Mouse (Mus musculus): ENCODE results near the gene Gpr108. TPM values are rescaled to one million over a fixed set of nuclear protein-coding genes. Genes with fewer than 3 reads are reported as not detected.
A peak's percentile ranks its signal among the peaks of the same experiment; 100 is the strongest.

Gpr108 gene
- polyA plus RNA-seq, 1 experiment: 29.7 TPM

GRCm38 (mm10) chr17:57261286-57261685, 13.0 kb upstream of the Gpr108 start:
- H3K27ac ChIP-seq (ENCODE audit: insufficient read depth, low read length): no peak overlapping the region
- H3K4me3 ChIP-seq (ENCODE audit: insufficient read depth, low read length): no peak overlapping the region
- TF ChIP-seq POLR2A (IDR thresholded peaks at IDR 0.05; ENCODE audit: extremely low read depth, insufficient read depth, low read length): no peak
- no peak for TF ChIP-seq CTCF (IDR thresholded peaks at IDR 0.05; ENCODE audit: extremely low read depth, insufficient read depth, low read length)
- no peaks in the 10 kb centered on the region for H3K4me1 ChIP-seq (ENCODE audit: control insufficient read depth, insufficient read depth, low read length)

GRCm38 (mm10) chr17:57260351-57260750, 12.1 kb upstream of the Gpr108 start:
- TF ChIP-seq POLR2A (IDR thresholded peaks at IDR 0.05; ENCODE audit: extremely low read depth, insufficient read depth, low read length) (no peak), CTCF (IDR thresholded peaks at IDR 0.05; ENCODE audit: extremely low read depth, insufficient read depth, low read length) (no peak)
- Histone ChIP-seq H3K27ac (ENCODE audit: insufficient read depth, low read length) (no peak overlapping the region), H3K4me3 (ENCODE audit: insufficient read depth, low read length) (no peak overlapping the region), H3K4me1 (ENCODE audit: control insufficient read depth, insufficient read depth, low read length) (no peaks in the 10 kb centered on the region)

- H3K4me1 ChIP-seq (ENCODE audit: control insufficient read depth, insufficient read depth, low read length): no peaks in the 10 kb centered on the region
- no peak for TF ChIP-seq POLR2A (IDR thresholded peaks at IDR 0.05; ENCODE audit: extremely low read depth, insufficient read depth, low read length)
- TF ChIP-seq CTCF (IDR thresholded peaks at IDR 0.05; ENCODE audit: extremely low read depth, insufficient read depth, low read length): no peak
- no peak overlapping the region for H3K27ac ChIP-seq (ENCODE audit: insufficient read depth, low read length)
- no peak overlapping the region for H3K4me3 ChIP-seq (ENCODE audit: insufficient read depth, low read length)
Measured at GRCm38 (mm10) chr17:57259742-57260141, 11.5 kb upstream of the Gpr108 start.

GRCm38 (mm10) chr17:57258191-57258590, 9.9 kb upstream of the Gpr108 start:
- H3K27ac ChIP-seq (ENCODE audit: insufficient read depth, low read length): no peak overlapping the region
- TF ChIP-seq POLR2A (IDR thresholded peaks at IDR 0.05; ENCODE audit: extremely low read depth, insufficient read depth, low read length) (no peak), CTCF (IDR thresholded peaks at IDR 0.05; ENCODE audit: extremely low read depth, insufficient read depth, low read length) (no peak)

GRCm38 (mm10) chr17:57256921-57257485, 8.8 kb upstream of the Gpr108 start:
- Histone ChIP-seq H3K4me3 (ENCODE audit: insufficient read depth, low read length) (no peak overlapping the region), H3K4me1 (ENCODE audit: control insufficient read depth, insufficient read depth, low read length) (no peaks in the 10 kb centered on the region), H3K27ac (ENCODE audit: insufficient read depth, low read length) (no peak overlapping the region)
- TF ChIP-seq CTCF (IDR thresholded peaks at IDR 0.05; ENCODE audit: extremely low read depth, insufficient read depth, low read length): no peak
- TF ChIP-seq POLR2A (IDR thresholded peaks at IDR 0.05; ENCODE audit: extremely low read depth, insufficient read depth, low read length): no peak

More at GRCm38 (mm10) chr17:57258191-57258590, 9.9 kb upstream of the Gpr108 start:
- Histone ChIP-seq H3K4me3 (ENCODE audit: insufficient read depth, low read length) (no peak overlapping the region), H3K4me1 (ENCODE audit: control insufficient read depth, insufficient read depth, low read length) (no peaks in the 10 kb centered on the region)

- Histone ChIP-seq H3K27ac (ENCODE audit: insufficient read depth, low read length) (no peak overlapping the region), H3K4me1 (ENCODE audit: control insufficient read depth, insufficient read depth, low read length) (no peaks in the 10 kb centered on the region), H3K4me3 (ENCODE audit: insufficient read depth, low read length) (no peak overlapping the region)
- TF ChIP-seq POLR2A (IDR thresholded peaks at IDR 0.05; ENCODE audit: extremely low read depth, insufficient read depth, low read length) (no peak), CTCF (IDR thresholded peaks at IDR 0.05; ENCODE audit: extremely low read depth, insufficient read depth, low read length) (no peak)
Measured at GRCm38 (mm10) chr17:57255354-57255753, 7.1 kb upstream of the Gpr108 start.

- TF ChIP-seq POLR2A (IDR thresholded peaks at IDR 0.05; ENCODE audit: extremely low read depth, insufficient read depth, low read length): no peak
- H3K4me3 ChIP-seq (ENCODE audit: insufficient read depth, low read length): no peak overlapping the region
- H3K27ac ChIP-seq (ENCODE audit: insufficient read depth, low read length): no peak overlapping the region
- no peaks in the 10 kb centered on the region; the same call in 1 of the 2 replicates for H3K4me1 ChIP-seq (ENCODE audit: control insufficient read depth, insufficient read depth, low read length)
Measured at GRCm38 (mm10) chr17:57253306-57253705, 5.1 kb upstream of the Gpr108 start.

- H3K4me1 ChIP-seq (ENCODE audit: control insufficient read depth, insufficient read depth, low read length): peaks cover 2% of the 10 kb centered on the region; the same call in 1 of the 2 replicates
- H3K27ac ChIP-seq (ENCODE audit: insufficient read depth, low read length): no peak overlapping the region
- no peak overlapping the region for H3K4me3 ChIP-seq (ENCODE audit: insufficient read depth, low read length)
- TF ChIP-seq POLR2A (IDR thresholded peaks at IDR 0.05; ENCODE audit: extremely low read depth, insufficient read depth, low read length) (no peak), CTCF (IDR thresholded peaks at IDR 0.05; ENCODE audit: extremely low read depth, insufficient read depth, low read length) (no peak)
Measured at GRCm38 (mm10) chr17:57251431-57251830, 3.2 kb upstream of the Gpr108 start.

GRCm38 (mm10) chr17:57250461-57251160, 2.4 kb upstream of the Gpr108 start:
- peak overlapping the region; percentile 48 for H3K4me3 ChIP-seq (ENCODE audit: insufficient read depth, low read length)
- H3K27ac ChIP-seq (ENCODE audit: insufficient read depth, low read length): peak overlapping the region; percentile 32; the same call in 1 of the 2 replicates
- no peak for TF ChIP-seq CTCF (IDR thresholded peaks at IDR 0.05; ENCODE audit: extremely low read depth, insufficient read depth, low read length)
- no peak for TF ChIP-seq POLR2A (IDR thresholded peaks at IDR 0.05; ENCODE audit: extremely low read depth, insufficient read depth, low read length)
- peaks cover 2% of the 10 kb centered on the region; the same call in 1 of the 2 replicates for H3K4me1 ChIP-seq (ENCODE audit: control insufficient read depth, insufficient read depth, low read length)

Data from cortical plate, adult 2 months (tissue).